Mouse (Mus musculus) kidney, postnatal 25 days (tissue): ENCODE results near the gene Sec24c.
"Not testable (repeated sequence)": the region's sequence is repeated elsewhere in the genome, so short reads cannot be mapped to it uniquely, and the experiment has no call there.

Experiments used
- DNase-seq, 2 experiments: peaks; one replicate each; pipeline ENCODE4 v3.0.0; 2021; ENCODE audit warnings: mixed read lengths in 2 of 2

Gene Sec24c

GRCm38 (mm10) chr14:20674064-20674833, at the start of gene Sec24c:
TSS of gene Sec24c (plus strand) at chr14:20674308.
- peak; percentile 98 to 99 for DNase-seq

GRCm38 (mm10) chr14:20626447-20626846, 47.7 kb upstream of the Sec24c start:
- no peak for DNase-seq

GRCm38 (mm10) chr14:20626971-20627370, 47.1 kb upstream of the Sec24c start:
- DNase-seq = no peak

- DNase-seq = no peak
Measured at GRCm38 (mm10) chr14:20631253-20631652, 42.9 kb upstream of the Sec24c start.

GRCm38 (mm10) chr14:20635546-20635945, 38.6 kb upstream of the Sec24c start:
- DNase-seq = no peak

GRCm38 (mm10) chr14:20636968-20637367, 37.1 kb upstream of the Sec24c start:
- DNase-seq = not testable (repeated sequence)

GRCm38 (mm10) chr14:20637818-20638574, 36.1 kb upstream of the Sec24c start:
- no peak for DNase-seq

GRCm38 (mm10) chr14:20638702-20639101, 35.4 kb upstream of the Sec24c start:
- DNase-seq = no peak

- DNase-seq = no peak
Measured at GRCm38 (mm10) chr14:20639918-20640619, 34.0 kb upstream of the Sec24c start.

- peak; percentile 99 for DNase-seq
Measured at GRCm38 (mm10) chr14:20640644-20641437, 33.3 kb upstream of the Sec24c start, which contains the start of gene Usp54. TSS of gene Usp54 (minus strand) at chr14:20641063.

- DNase-seq = no peak
Measured at GRCm38 (mm10) chr14:20641438-20641875, 32.7 kb upstream of the Sec24c start.

- DNase-seq = no peak
Measured at GRCm38 (mm10) chr14:20645547-20645946, 28.6 kb upstream of the Sec24c start.

GRCm38 (mm10) chr14:20646381-20646780, 27.7 kb upstream of the Sec24c start:
- no peak for DNase-seq

GRCm38 (mm10) chr14:20651000-20651399, 23.1 kb upstream of the Sec24c start:
- DNase-seq = no peak

GRCm38 (mm10) chr14:20651722-20652256, 22.3 kb upstream of the Sec24c start:
- no peak for DNase-seq

- DNase-seq = no peak
Measured at GRCm38 (mm10) chr14:20654690-20655421, 19.3 kb upstream of the Sec24c start.

GRCm38 (mm10) chr14:20655731-20656130, 18.4 kb upstream of the Sec24c start:
- DNase-seq = no peak

GRCm38 (mm10) chr14:20656361-20656760, 17.7 kb upstream of the Sec24c start, which contains the start of gene Myoz1:
TSS of gene Myoz1 (minus strand) at chr14:20656540.
- DNase-seq = no peak

GRCm38 (mm10) chr14:20658326-20658725, 15.8 kb upstream of the Sec24c start:
- DNase-seq = peak in 1 of 2 experiments; percentile 67

GRCm38 (mm10) chr14:20658902-20659301, 15.2 kb upstream of the Sec24c start:
- no peak for DNase-seq

GRCm38 (mm10) chr14:20659687-20660086, 14.4 kb upstream of the Sec24c start:
- no peak for DNase-seq
